23 mouse cellular contexts compared by ENCODE assay signal in the genomic region with DNA sequence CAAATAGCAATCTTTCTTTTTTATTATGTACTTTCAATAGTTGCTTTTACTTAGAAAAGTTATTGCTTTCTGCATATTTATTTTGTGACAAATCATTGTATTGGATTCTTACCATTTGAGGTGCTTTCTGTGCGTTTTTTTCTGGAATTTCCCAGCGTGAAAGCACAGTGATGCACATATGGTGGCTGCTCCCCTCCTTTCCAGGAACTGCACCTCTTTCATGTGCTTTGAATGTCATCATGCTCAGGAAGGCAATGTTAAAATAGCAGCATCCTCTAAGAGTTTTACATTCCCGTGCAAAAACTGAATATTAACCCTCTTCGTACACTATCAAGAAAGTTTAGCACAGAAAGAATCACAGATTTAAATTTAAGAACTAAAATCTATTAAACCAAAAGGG.
"Had no signal": no experiment of that assay in that cellular context is flagged by ENCODE, and none has a peak within 500 bp of the region (broad histone marks: within the 10 kb centered on the region; RNA-seq: fewer than 3 reads in every experiment).

No protein-coding gene starts in this region.

- DNase-seq: cerebellum, adult 9-10 months; cerebellum, adult 9-11 months; cerebellum, postnatal 25 days; cerebellum, postnatal 36 days; embryo, embryonic 11 days; forebrain, postnatal 0 days; gastrocnemius, adult 2 months; gastrocnemius, postnatal 10 days; gastrocnemius, postnatal 14 days; gastrocnemius, postnatal 25 days; gastrocnemius, postnatal 36 days; heart, adult 11 months; heart, adult 18-20 months; heart, adult 2 months had no signal

- H3K27ac ChIP-seq: embryonic facial prominence, embryonic 10.5 days; embryonic facial prominence, embryonic 12.5 days; embryonic facial prominence, embryonic 13.5 days; embryonic facial prominence, embryonic 15.5 days; forebrain, embryonic 10.5 days; forebrain, embryonic 12.5 days; forebrain, embryonic 13.5 days; forebrain, embryonic 15.5 days; gastrocnemius, adult 2 months; heart, adult 2 months had no signal

- H3K4me3 ChIP-seq: embryonic facial prominence, embryonic 10.5 days; embryonic facial prominence, embryonic 12.5 days; embryonic facial prominence, embryonic 13.5 days; embryonic facial prominence, embryonic 15.5 days; erythroblast, embryonic 14.5 days; forebrain, embryonic 10.5 days; forebrain, embryonic 12.5 days; forebrain, embryonic 13.5 days; forebrain, embryonic 15.5 days; gastrocnemius, adult 2 months; heart, adult 2 months had no signal
